Mouse (Mus musculus): Measurements from ENCODE around the gene Rad54l2. TPM values are rescaled to one million over a fixed set of nuclear protein-coding genes. Genes with fewer than 3 reads are reported as not detected.

Gene Rad54l2
- polyA plus RNA-seq, 1 experiment = 7.1 TPM

GRCm38 (mm10) chr9:106641346-106641745, 147.6 kb downstream of the Rad54l2 start:
- Histone ChIP-seq H3K4me1 (ENCODE audit: control insufficient read depth, insufficient read depth, insufficient read length, low read length) (no peaks in the 10 kb centered on the region), H3K27ac (replicated peaks; ENCODE audit: low read depth, low read length) (no peak overlapping the region), H3K4me3 (ENCODE audit: insufficient read depth, low read depth, low read length) (no peak overlapping the region)

DNA sequence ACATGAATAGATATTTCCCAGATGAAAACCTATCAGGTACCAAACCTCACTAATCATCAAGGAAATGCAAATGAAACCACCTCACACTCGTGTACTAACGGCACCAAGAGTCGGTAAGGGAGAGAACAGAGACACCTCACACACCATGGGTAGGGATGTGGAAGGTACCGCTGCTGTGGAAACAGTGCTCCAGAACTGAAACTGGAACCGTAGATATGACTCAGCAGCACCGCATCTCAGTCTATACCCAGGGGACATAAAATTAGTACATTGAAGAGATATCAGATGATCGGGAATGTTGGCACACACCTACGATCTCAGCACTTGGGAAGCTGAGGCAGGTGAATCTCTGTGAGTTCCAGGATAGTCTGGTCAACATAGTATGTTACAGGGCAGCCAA, 150.8 kb downstream of the Rad54l2 start:
- no peaks in the 10 kb centered on the region for H3K4me1 ChIP-seq (ENCODE audit: control insufficient read depth, insufficient read depth, insufficient read length, low read length)
- no peak overlapping the region for H3K4me3 ChIP-seq (ENCODE audit: insufficient read depth, low read depth, low read length)
- no peak overlapping the region for H3K27ac ChIP-seq (replicated peaks; ENCODE audit: low read depth, low read length)

Other genes starting within 250 kb of the Rad54l2 start
- gene Iqcf3, start 227.6 kb downstream of the Rad54l2 start, polyA plus RNA-seq (2012; ENCODE audit: insufficient read depth, insufficient read length, missing spikeins) = not detected in 2 replicates
- gene Iqcf4, start 218.2 kb downstream of the Rad54l2 start, polyA plus RNA-seq (2012; ENCODE audit: insufficient read depth, insufficient read length, missing spikeins) = not detected in 2 replicates
- not detected in 2 replicates for gene Iqcf6, start 162.6 kb downstream of the Rad54l2 start, polyA plus RNA-seq (2012; ENCODE audit: insufficient read depth, insufficient read length, missing spikeins)
- not detected in 2 replicates for gene Grm2, start 133.1 kb downstream of the Rad54l2 start, polyA plus RNA-seq (2012; ENCODE audit: insufficient read depth, insufficient read length, missing spikeins)
- gene Tex264, start 103.3 kb downstream of the Rad54l2 start, polyA plus RNA-seq (2012; ENCODE audit: insufficient read depth, insufficient read length, missing spikeins) = 61.1 and 85.1 TPM in 2 replicates
- gene Dcaf1, start 32.7 kb upstream of the Rad54l2 start, polyA plus RNA-seq (2012; ENCODE audit: insufficient read depth, insufficient read length, missing spikeins) = 16.1 and 17.6 TPM in 2 replicates
- 6.2 and 11.8 TPM in 2 replicates for gene Rbm15b, start 98.2 kb upstream of the Rad54l2 start, polyA plus RNA-seq (2012; ENCODE audit: insufficient read depth, insufficient read length, missing spikeins)
- gene Manf, start 102.8 kb upstream of the Rad54l2 start, polyA plus RNA-seq (2012; ENCODE audit: insufficient read depth, insufficient read length, missing spikeins) = 75.3 and 92.4 TPM in 2 replicates